Mouse (Mus musculus): ENCODE measurements around the gene 9430097D07Rik. TPM values are rescaled to one million over a fixed set of nuclear protein-coding genes. Genes with fewer than 3 reads are reported as not detected.

Gene 9430097D07Rik
- total and polyA plus RNA-seq, 3 experiments, result not detected

DNA sequence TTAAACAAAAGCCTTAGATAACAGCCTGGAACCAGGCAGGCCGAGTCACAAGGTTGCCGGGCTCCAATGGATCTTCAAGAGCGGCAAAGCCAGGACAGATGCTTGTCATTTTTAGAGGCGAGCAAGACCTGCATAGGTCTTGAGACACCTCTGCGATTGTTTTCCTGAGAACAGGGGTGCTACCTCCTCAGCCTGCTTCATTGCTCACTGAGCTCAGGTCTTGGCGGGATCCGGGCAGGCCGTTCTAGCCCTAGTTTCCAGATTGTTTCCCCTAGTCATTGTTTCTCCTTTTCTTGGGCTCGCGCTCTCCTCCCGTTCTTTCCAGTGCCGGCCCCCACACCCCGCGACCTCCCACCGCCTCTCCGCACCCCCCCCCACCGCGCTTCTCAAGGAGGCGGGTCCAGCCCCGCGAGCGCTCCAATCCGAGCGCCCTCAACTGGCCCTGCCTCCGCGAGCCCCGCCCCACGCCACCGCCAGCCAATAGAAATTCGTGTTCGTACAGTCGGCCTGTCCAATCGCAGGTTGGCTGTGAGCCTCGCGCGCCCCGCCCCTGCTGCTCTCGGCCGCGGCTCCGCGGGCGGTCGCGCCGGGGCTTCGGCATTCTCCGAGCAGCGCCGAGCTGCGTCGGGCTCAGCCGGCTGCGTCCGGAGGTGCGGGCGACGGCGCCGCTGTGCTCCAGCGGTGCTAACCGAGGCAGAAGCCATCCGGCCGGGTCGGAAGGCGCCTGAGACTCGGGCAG lies 40.6 kb downstream of the 9430097D07Rik start, which contains the start of gene Fam102a:
Gene Fam102a, plus strand, starts transcription at position 600 of the 739 bp plus-strand sequence.
- Histone ChIP-seq H3K4me3 (replicated peaks in 1 of 3; ENCODE audit: low read depth in 2 of 3, low read length in 2 of 3, poor library complexity in 1 of 3) (peak within 1 kb of the TSS; percentile 69 to 86 (median 69)), H3K4me1 (ENCODE audit: control insufficient read depth in 1 of 2, insufficient read depth in 2 of 2) (peaks cover 12 to 30% of the 10 kb centered on the region in 2 experiments), H3K36me3 (replicated peaks in 1 of 2; ENCODE audit: control insufficient read depth in 1 of 2, insufficient read depth in 1 of 2, low read length in 1 of 2) (peaks cover 0 to 3% of the 10 kb centered on the region in 2 experiments), H3K9me3 (replicated peaks; ENCODE audit: low read length) (no peaks in the 10 kb centered on the region), H3K4me2 (ENCODE audit: insufficient read depth, low read depth, poor library complexity, severe bottlenecking) (peak within 1 kb of the TSS; percentile 91), H3K9ac (ENCODE audit: insufficient read depth, low read depth) (peak within 1 kb of the TSS; percentile 79), H3K27ac (ENCODE audit: insufficient read depth, low read depth) (peak within 1 kb of the TSS; percentile 81), H3K79me2 (replicated peaks; ENCODE audit: control insufficient read depth, extremely low read depth, insufficient read depth, poor library complexity, severe bottlenecking) (no peaks in the 10 kb centered on the region), H3K27me3 (replicated peaks) (peaks cover 9% of the 10 kb centered on the region)
- in situ Hi-C loops (cut with MboI; ENCODE audit: low pct_ligation_motif_present, low pct_unique_long_range_greater_than_20kb, low sequenced_read_pairs), result no loop called here
- TF ChIP-seq UBTF (IDR thresholded peaks at IDR 0.05; ENCODE audit: low read depth, low read length) (peak; percentile 58; the same call in 1 of the 2 replicates), MXI1 (IDR thresholded peaks at IDR 0.05; ENCODE audit: low read depth, low read length) (peak; percentile 34), MAZ (IDR thresholded peaks at IDR 0.05; ENCODE audit: low read depth, low read length) (peak; percentile 79), ZNF384 (IDR thresholded peaks at IDR 0.05; ENCODE audit: low read depth, low read length) (no peak), SIN3A (IDR thresholded peaks at IDR 0.05; ENCODE audit: low read length) (peak; percentile 55; the same call in 1 of the 2 replicates), POLR2AphosphoS2 (IDR thresholded peaks at IDR 0.05; ENCODE audit: low read depth, low read length) (no peak), CTCF (conservative IDR thresholded peaks at IDR 0.05 in 1 of 2, IDR thresholded peaks at IDR 0.05 in 1 of 2; ENCODE audit: low read depth in 2 of 2, low read length in 2 of 2) (no peak), ZMIZ1 (IDR thresholded peaks at IDR 0.05; ENCODE audit: low read depth, low read length) (peak; percentile 50; the same call in 1 of the 2 replicates), TCF12 (IDR thresholded peaks at IDR 0.05; ENCODE audit: low read depth, low read length) (peak; percentile 60; the same call in 1 of the 2 replicates), ELF1 (IDR thresholded peaks at IDR 0.05; ENCODE audit: low read depth, low read length) (no peak), NELFE (IDR thresholded peaks at IDR 0.05; ENCODE audit: low read depth, low read length) (peak; percentile 51; the same call in 1 of the 2 replicates), POLR2A (IDR thresholded peaks at IDR 0.05; ENCODE audit: low read depth, low read length) (peak; percentile 88), RCOR1 (conservative IDR thresholded peaks at IDR 0.05; ENCODE audit: low read depth, low read length) (no peak)
- dilution Hi-C loops (cut with MboI; ENCODE audit: extremely low pct_ligation_motif_present, extremely low pct_unique_long_range_greater_than_20kb, low sequenced_read_pairs), result no loop called here
- peak; percentile 93 for DNase-seq (ENCODE audit: extremely low read depth)

GRCm38 (mm10) chr2:32534061-32534732 lies 41.3 kb downstream of the 9430097D07Rik start:
- H3K36me3 ChIP-seq (replicated peaks in 1 of 2; ENCODE audit: control insufficient read depth in 1 of 2, insufficient read depth in 1 of 2, low read length in 1 of 2), result peaks cover 0 to under 1% of the 10 kb centered on the region in 2 experiments
- TF ChIP-seq MAX (IDR thresholded peaks at IDR 0.05; ENCODE audit: low read length) (no peak), MXI1 (IDR thresholded peaks at IDR 0.05; ENCODE audit: low read depth, low read length) (peak; percentile 60)
- in situ Hi-C loops (cut with MboI; ENCODE audit: low pct_ligation_motif_present, low pct_unique_long_range_greater_than_20kb, low sequenced_read_pairs) (no loop called here), dilution Hi-C loops (cut with MboI; ENCODE audit: extremely low pct_ligation_motif_present, extremely low pct_unique_long_range_greater_than_20kb, low sequenced_read_pairs) (no loop called here)
- no peak overlapping the region for H3K27ac ChIP-seq (ENCODE audit: insufficient read depth, low read depth)
- H3K9me3 ChIP-seq (replicated peaks; ENCODE audit: low read length), result no peaks in the 10 kb centered on the region
- peak overlapping the region; percentile 57 to 69 (median 65) for H3K4me3 ChIP-seq (replicated peaks in 1 of 3; ENCODE audit: low read depth in 2 of 3, low read length in 2 of 3, poor library complexity in 1 of 3)
- H3K9ac ChIP-seq (ENCODE audit: insufficient read depth, low read depth), result peak overlapping the region; percentile 79
- peaks cover 10 to 27% of the 10 kb centered on the region in 2 experiments for H3K4me1 ChIP-seq (ENCODE audit: control insufficient read depth in 1 of 2, insufficient read depth in 2 of 2)
- H3K4me2 ChIP-seq (ENCODE audit: insufficient read depth, low read depth, poor library complexity, severe bottlenecking), result peak overlapping the region; percentile 91
- H3K27me3 ChIP-seq (replicated peaks), result peaks cover 9% of the 10 kb centered on the region
- no peaks in the 10 kb centered on the region for H3K79me2 ChIP-seq (replicated peaks; ENCODE audit: control insufficient read depth, extremely low read depth, insufficient read depth, poor library complexity, severe bottlenecking)
- DNase-seq (ENCODE audit: extremely low read depth), result no peak
